Mouse (Mus musculus) embryonic facial prominence, embryonic 15.5 days (tissue): ENCODE results near the gene Lrrc4b. TPM values are rescaled to one million over a fixed set of nuclear protein-coding genes. Genes with fewer than 3 reads are reported as not detected.

ENCODE experiments used
- ATAC-seq: fragments of 200-750 bp; cut with Nextera tagmentation; 2 replicates; pipeline ENCODE4 v1.8.0; 2017; ENCODE audit warnings: low read depth, moderate TSS enrichment; ENCODE audit not compliant: insufficient number of reproducible peaks, low FRiP score, low TSS enrichment
- H3K27ac ChIP-seq: fragments of 300-500 bp; sonication (generic); replicated peaks from 2 replicates; pipeline ENCODE4 v1.5.1; 2015; ENCODE audit warnings: mild to moderate bottlenecking, inconsistent platforms
- H3K27me3 ChIP-seq: fragments of 300-500 bp; sonication (generic); 2 replicates; pipeline ENCODE4 v1.6.1; 2015; ENCODE audit warnings: inconsistent platforms
- H3K36me3 ChIP-seq: fragments of 300-500 bp; sonication (generic); 2 replicates; pipeline ENCODE4 v1.6.1; 2015; ENCODE audit warnings: mild to moderate bottlenecking, inconsistent platforms
- H3K4me1 ChIP-seq: fragments of 300-500 bp; sonication (generic); 2 replicates; pipeline ENCODE4 v1.6.1; 2015; ENCODE audit warnings: inconsistent platforms
- H3K4me2 ChIP-seq: fragments of 300-500 bp; sonication (generic); replicated peaks from 2 replicates; pipeline ENCODE4 v1.6.1; 2015; ENCODE audit warnings: mild to moderate bottlenecking, inconsistent platforms
- H3K4me3 ChIP-seq: fragments of 300-500 bp; sonication (generic); replicated peaks from 2 replicates; pipeline ENCODE4 v1.5.1; 2015; ENCODE audit warnings: mild to moderate bottlenecking, inconsistent platforms
- H3K9ac ChIP-seq: fragments of 300-500 bp; sonication (generic); 2 replicates; pipeline ENCODE4 v1.6.1; 2015; ENCODE audit warnings: inconsistent platforms
- H3K9me3 ChIP-seq: fragments of 300-500 bp; sonication (generic); replicated peaks from 2 replicates; pipeline ENCODE4 v1.6.1; 2016; ENCODE audit warnings: inconsistent platforms
- WGBS: fragments of 180-500 bp; shearing (Covaris S2); methylation state at CpG from one replicate; pipeline ENCODE4 v1.1.7; 2015; 5-methylcytosine and 5-hydroxymethylcytosine counted together
- polyA plus RNA-seq: library from polyadenylated mRNA; unstranded; fragments of >200 nt; fragmentation: Nextera tagmentation; extraction: Ambion mirVana; gene quantifications from 2 replicates; pipeline ENCODE4 v1.2.1, GENCODE M21; 2015

Lrrc4b gene
- polyA plus RNA-seq: 1.3 TPM in 2 replicates

- H3K36me3 ChIP-seq: no peaks in the 10 kb centered on the region
- 1% methylated on average over 64 of the region's 69 CpGs for WGBS
- no peaks in the 10 kb centered on the region for H3K9me3 ChIP-seq
- H3K4me2 ChIP-seq: peak within 1 kb of the TSS; percentile 81
- peak within 1 kb of the TSS; percentile 34; the same call in 1 of the 2 replicates for H3K27ac ChIP-seq
- H3K9ac ChIP-seq: peak within 1 kb of the TSS; percentile 44
- ATAC-seq: no peak
- H3K4me1 ChIP-seq: peaks cover 22% of the 10 kb centered on the region
- peak within 1 kb of the TSS; percentile 61 for H3K4me3 ChIP-seq
- peaks cover 52% of the 10 kb centered on the region for H3K27me3 ChIP-seq
Measured at GRCm38 (mm10) chr7:44428968-44429521, at the start of gene Lrrc4b. Lrrc4b (plus strand) TSS chr7:44429018.

- no peak overlapping the region for H3K4me2 ChIP-seq
- H3K36me3 ChIP-seq: no peaks in the 10 kb centered on the region
- no peak overlapping the region for H3K27ac ChIP-seq
- peaks cover 9% of the 10 kb centered on the region for H3K4me1 ChIP-seq
- no peaks in the 10 kb centered on the region for H3K9me3 ChIP-seq
- peaks cover 8% of the 10 kb centered on the region; the same call in 1 of the 2 replicates for H3K27me3 ChIP-seq
- WGBS: 63% methylated on average over 12 of the region's 12 CpGs
- no peak for ATAC-seq
- H3K4me3 ChIP-seq: no peak overlapping the region
- H3K9ac ChIP-seq: no peak overlapping the region
Measured at GRCm38 (mm10) chr7:44382541-44382940, 46.3 kb upstream of the Lrrc4b start.

- Histone ChIP-seq H3K9ac (peak within 1 kb of the TSS; percentile 18; the same call in 1 of the 2 replicates), H3K4me3 (peak within 1 kb of the TSS; percentile 52), H3K4me2 (peak within 1 kb of the TSS; percentile 91), H3K4me1 (peaks cover 9% of the 10 kb centered on the region), H3K27me3 (peaks cover 12% of the 10 kb centered on the region), H3K36me3 (no peaks in the 10 kb centered on the region), H3K27ac (no peak within 1 kb of the TSS), H3K9me3 (no peaks in the 10 kb centered on the region)
- 0% methylated on average over 28 of the region's 33 CpGs for WGBS
- ATAC-seq: peak; percentile 78
Measured at GRCm38 (mm10) chr7:44383980-44384715, 44.7 kb upstream of the Lrrc4b start, which contains the start of gene Syt3. Syt3 (plus strand) TSS chr7:44384102.

GRCm38 (mm10) chr7:44384716-44385059, 44.1 kb upstream of the Lrrc4b start:
- Histone ChIP-seq H3K4me1 (peaks cover 9% of the 10 kb centered on the region), H3K9ac (peak overlapping the region; percentile 18; the same call in 1 of the 2 replicates), H3K27me3 (peaks cover 9% of the 10 kb centered on the region; the same call in 1 of the 2 replicates), H3K27ac (no peak overlapping the region), H3K4me3 (peak overlapping the region; percentile 52), H3K36me3 (no peaks in the 10 kb centered on the region), H3K9me3 (no peaks in the 10 kb centered on the region), H3K4me2 (peak overlapping the region; percentile 91)
- 2% methylated on average over 17 of the region's 17 CpGs for WGBS
- peak; percentile 46; the same call in 1 of the 2 replicates for ATAC-seq

- no peaks in the 10 kb centered on the region for H3K36me3 ChIP-seq
- no peaks in the 10 kb centered on the region for H3K9me3 ChIP-seq
- peaks cover 9% of the 10 kb centered on the region; the same call in 1 of the 2 replicates for H3K27me3 ChIP-seq
- peak within 1 kb of the TSS; percentile 52 for H3K4me3 ChIP-seq
- peak within 1 kb of the TSS; percentile 91 for H3K4me2 ChIP-seq
- no peak for ATAC-seq
- peaks cover 9% of the 10 kb centered on the region for H3K4me1 ChIP-seq
- peak within 1 kb of the TSS; percentile 18; the same call in 1 of the 2 replicates for H3K9ac ChIP-seq
- WGBS: 75% methylated on average over 12 of the region's 12 CpGs
- no peak within 1 kb of the TSS for H3K27ac ChIP-seq
Measured at GRCm38 (mm10) chr7:44385720-44386119, 43.1 kb upstream of the Lrrc4b start, which contains the start of gene 1700008O03Rik. 1700008O03Rik (minus strand) TSS chr7:44385820.

GRCm38 (mm10) chr7:44391831-44392230, 37.0 kb upstream of the Lrrc4b start:
- H3K9me3 ChIP-seq: no peaks in the 10 kb centered on the region
- no peak for ATAC-seq
- H3K4me1 ChIP-seq: no peaks in the 10 kb centered on the region
- no peak overlapping the region for H3K4me3 ChIP-seq
- WGBS: 71% methylated on average over 4 of the region's 4 CpGs
- no peak overlapping the region for H3K27ac ChIP-seq
- no peaks in the 10 kb centered on the region for H3K36me3 ChIP-seq
- H3K27me3 ChIP-seq: peaks cover 7% of the 10 kb centered on the region; the same call in 1 of the 2 replicates
- H3K4me2 ChIP-seq: no peak overlapping the region
- no peak overlapping the region for H3K9ac ChIP-seq

GRCm38 (mm10) chr7:44392341-44392740, 36.5 kb upstream of the Lrrc4b start:
- Histone ChIP-seq H3K4me2 (no peak overlapping the region), H3K9ac (no peak overlapping the region), H3K4me1 (no peaks in the 10 kb centered on the region), H3K4me3 (no peak overlapping the region), H3K27ac (no peak overlapping the region), H3K36me3 (no peaks in the 10 kb centered on the region), H3K9me3 (no peaks in the 10 kb centered on the region), H3K27me3 (peaks cover 7% of the 10 kb centered on the region; the same call in 1 of the 2 replicates)
- 86% methylated on average over 14 of the region's 14 CpGs for WGBS
- no peak for ATAC-seq

GRCm38 (mm10) chr7:44393284-44393683, 35.5 kb upstream of the Lrrc4b start:
- H3K9me3 ChIP-seq: no peaks in the 10 kb centered on the region
- WGBS: 91% methylated on average over 17 of the region's 17 CpGs
- no peak overlapping the region for H3K4me2 ChIP-seq
- H3K27ac ChIP-seq: no peak overlapping the region
- no peak overlapping the region for H3K9ac ChIP-seq
- no peak for ATAC-seq
- H3K36me3 ChIP-seq: no peaks in the 10 kb centered on the region
- no peaks in the 10 kb centered on the region for H3K4me1 ChIP-seq
- H3K4me3 ChIP-seq: no peak overlapping the region
- H3K27me3 ChIP-seq: no peaks in the 10 kb centered on the region

GRCm38 (mm10) chr7:44398570-44398969, 30.2 kb upstream of the Lrrc4b start:
- Histone ChIP-seq H3K4me1 (no peaks in the 10 kb centered on the region), H3K4me2 (no peak overlapping the region), H3K27me3 (no peaks in the 10 kb centered on the region; the same call in 1 of the 2 replicates), H3K36me3 (no peaks in the 10 kb centered on the region), H3K9me3 (no peaks in the 10 kb centered on the region), H3K27ac (no peak overlapping the region), H3K9ac (no peak overlapping the region), H3K4me3 (no peak overlapping the region)
- ATAC-seq: peak; percentile 47; the same call in 1 of the 2 replicates
- WGBS: 18% methylated on average over 3 of the region's 3 CpGs

- Histone ChIP-seq H3K36me3 (no peaks in the 10 kb centered on the region), H3K4me1 (peaks cover 4% of the 10 kb centered on the region; the same call in 1 of the 2 replicates), H3K4me3 (no peak overlapping the region), H3K27me3 (no peaks in the 10 kb centered on the region; the same call in 1 of the 2 replicates), H3K4me2 (no peak overlapping the region), H3K9me3 (no peaks in the 10 kb centered on the region), H3K9ac (no peak overlapping the region), H3K27ac (no peak overlapping the region)
- ATAC-seq: no peak
- WGBS: 74% methylated on average over 6 of the region's 6 CpGs
Measured at GRCm38 (mm10) chr7:44401673-44402072, 27.1 kb upstream of the Lrrc4b start.

GRCm38 (mm10) chr7:44405346-44406014, 23.3 kb upstream of the Lrrc4b start:
- Histone ChIP-seq H3K27ac (peak overlapping the region; percentile 18; the same call in 1 of the 2 replicates), H3K9ac (no peak overlapping the region), H3K36me3 (no peaks in the 10 kb centered on the region), H3K4me1 (peaks cover 4% of the 10 kb centered on the region; the same call in 1 of the 2 replicates), H3K9me3 (no peaks in the 10 kb centered on the region), H3K4me3 (peak overlapping the region; percentile 49), H3K27me3 (peaks cover 4% of the 10 kb centered on the region; the same call in 1 of the 2 replicates), H3K4me2 (peak overlapping the region; percentile 52)
- peak; percentile 95 for ATAC-seq
- WGBS: 2% methylated on average over 27 of the region's 27 CpGs
